Mouse (Mus musculus): ENCODE measurements around the gene 4931422A03Rik.

Gene 4931422A03Rik

GRCm38 (mm10) chr2:103937670-103938069 is 90.5 kb downstream of the 4931422A03Rik start:
- CTCF ChIA-PET = no interaction called here

GRCm38 (mm10) chr2:103936666-103937065 is 91.5 kb downstream of the 4931422A03Rik start:
- CTCF ChIA-PET = no interaction called here

GRCm38 (mm10) chr2:103935691-103936435 is 92.3 kb downstream of the 4931422A03Rik start:
- CTCF ChIA-PET = interaction anchor here (0.7 to 1.5 kb wide), 3 partner anchors 9 to 46 kb away, joined by 3 read pairs; no protein-coding TSS in a partner anchor

GRCm38 (mm10) chr2:103934670-103935069 is 93.5 kb downstream of the 4931422A03Rik start:
- CTCF ChIA-PET = interaction anchor here (1.3 to 1.5 kb wide), 2 partner anchors 10 to 48 kb away, joined by 3 read pairs; no protein-coding TSS in a partner anchor

GRCm38 (mm10) chr2:103934270-103934669 is 93.9 kb downstream of the 4931422A03Rik start:
- CTCF ChIA-PET = no interaction called here

- CTCF ChIA-PET = interaction anchor here (0.7 to 0.8 kb wide), 2 partner anchors 28 to 44 kb away, joined by 4 to 15 read pairs; no protein-coding TSS in a partner anchor
Measured at GRCm38 (mm10) chr2:103932480-103932879, 95.7 kb downstream of the 4931422A03Rik start.

GRCm38 (mm10) chr2:103932025-103932424 is 96.1 kb downstream of the 4931422A03Rik start:
- CTCF ChIA-PET = no interaction called here

- CTCF ChIA-PET = no interaction called here
Measured at GRCm38 (mm10) chr2:103931511-103931911, 96.7 kb downstream of the 4931422A03Rik start.

GRCm38 (mm10) chr2:103930306-103931019 is 97.7 kb downstream of the 4931422A03Rik start:
- CTCF ChIA-PET = interaction anchor here (0.8 kb wide), 1 partner anchor 27 kb away, joined by 7 read pairs; the partner anchor contains the start of gene Lmo2

GRCm38 (mm10) chr2:103927610-103928145 is 100.5 kb downstream of the 4931422A03Rik start:
- CTCF ChIA-PET = no interaction called here

- CTCF ChIA-PET = no interaction called here
Measured at GRCm38 (mm10) chr2:103926586-103927113, 101.5 kb downstream of the 4931422A03Rik start.

- CTCF ChIA-PET = interaction anchor here (0.7 kb wide), 1 partner anchor 15 kb away, joined by 3 read pairs; no protein-coding TSS in a partner anchor
Measured at GRCm38 (mm10) chr2:103919488-103919887, 108.7 kb downstream of the 4931422A03Rik start.

- CTCF ChIA-PET = interaction anchor here (0.6 to 1.3 kb wide), 2 partner anchors 9 to 23 kb away, joined by 3 to 5 read pairs; no protein-coding TSS in a partner anchor
Measured at GRCm38 (mm10) chr2:103918375-103918774, 109.8 kb downstream of the 4931422A03Rik start.

- CTCF ChIA-PET = interaction anchor here (1.3 kb wide), 1 partner anchor 24 kb away, joined by 3 read pairs; no protein-coding TSS in a partner anchor
Measured at GRCm38 (mm10) chr2:103917375-103917774, 110.8 kb downstream of the 4931422A03Rik start.

All from spleen, embryonic (tissue).